Mouse (Mus musculus): ENCODE data around the gene Npc1l1.

The Npc1l1 gene

GRCm38 (mm10) chr11:6163062-6163461 lies 66.9 kb downstream of the Npc1l1 start:
- DNase-seq (ENCODE audit: low spot score) = no peak

GRCm38 (mm10) chr11:6161549-6161948 lies 68.4 kb downstream of the Npc1l1 start:
- DNase-seq (ENCODE audit: low spot score) = no peak

All from ovary, postnatal 10 days (tissue).